Mouse (Mus musculus): ENCODE measurements at regions not wholly inside any gene's neighbourhood (a gene's known extent, or its start where the extent isn't known, plus 50 kb on each side); places are given as distances from the start of the nearest gene placed in this dataset.

GRCm38 (mm10) chr12:35429473-35429872 is 105.4 kb downstream of the Ahr start:
- no peak for DNase-seq

GRCm38 (mm10) chr12:35419206-35419605 is 115.6 kb downstream of the Ahr start:
- DNase-seq: no peak

- no peak for DNase-seq
These were observed 116.9 kb downstream of the Ahr start for GRCm38 (mm10) chr12:35417943-35418342.

GRCm38 (mm10) chr12:35416583-35416982 is 118.3 kb downstream of the Ahr start:
- no peak for DNase-seq

GRCm38 (mm10) chr12:35412715-35413114 is 122.1 kb downstream of the Ahr start:
- DNase-seq: no peak

GRCm38 (mm10) chr12:35408461-35408860 is 126.4 kb downstream of the Ahr start:
- no peak for DNase-seq

GRCm38 (mm10) chr12:35408044-35408443 is 126.8 kb downstream of the Ahr start:
- no peak for DNase-seq

GRCm38 (mm10) chr12:35401853-35402252 is 133.0 kb downstream of the Ahr start:
- no peak for DNase-seq

- DNase-seq: no peak
These were observed 133.6 kb downstream of the Ahr start for GRCm38 (mm10) chr12:35401219-35401618.

- DNase-seq: no peak
These were observed 139.6 kb downstream of the Ahr start for GRCm38 (mm10) chr12:35395211-35395610.

- DNase-seq: peak; percentile 5
These were observed 142.7 kb downstream of the Ahr start for GRCm38 (mm10) chr12:35392111-35392510.

GRCm38 (mm10) chr12:35390266-35390665 is 144.6 kb downstream of the Ahr start:
- DNase-seq: no peak

- DNase-seq: no peak
These were observed 145.0 kb downstream of the Ahr start for GRCm38 (mm10) chr12:35389839-35390238.

GRCm38 (mm10) chr12:35384211-35384610 is 150.6 kb downstream of the Ahr start:
- DNase-seq: no peak

GRCm38 (mm10) chr12:35377266-35377665 is 157.6 kb downstream of the Ahr start:
- DNase-seq: no peak

GRCm38 (mm10) chr12:35376365-35376764 is 158.5 kb downstream of the Ahr start:
- DNase-seq: no peak

GRCm38 (mm10) chr12:35357901-35358300 is 176.9 kb downstream of the Ahr start:
- DNase-seq: no peak

- no peak for DNase-seq
These were observed 196.5 kb downstream of the Ahr start for GRCm38 (mm10) chr12:35338191-35338954.

GRCm38 (mm10) chr12:35336314-35336713 is 198.5 kb downstream of the Ahr start:
- DNase-seq: no peak

GRCm38 (mm10) chr12:35334344-35335075 is 200.3 kb downstream of the Ahr start:
- no peak for DNase-seq

- DNase-seq: no peak
These were observed 203.5 kb downstream of the Ahr start for GRCm38 (mm10) chr12:35331303-35331702.

GRCm38 (mm10) chr12:35329699-35330098 is 205.1 kb downstream of the Ahr start:
- DNase-seq: no peak

GRCm38 (mm10) chr12:35319571-35319970 is 215.3 kb downstream of the Ahr start:
- DNase-seq: no peak

- DNase-seq: no peak
These were observed 217.8 kb downstream of the Ahr start for GRCm38 (mm10) chr12:35317046-35317445.

Measured in right cerebral cortex, postnatal 25 days (tissue).